Comparison of ENCODE assay signal across 22 mouse cellular contexts in the genomic region with DNA sequence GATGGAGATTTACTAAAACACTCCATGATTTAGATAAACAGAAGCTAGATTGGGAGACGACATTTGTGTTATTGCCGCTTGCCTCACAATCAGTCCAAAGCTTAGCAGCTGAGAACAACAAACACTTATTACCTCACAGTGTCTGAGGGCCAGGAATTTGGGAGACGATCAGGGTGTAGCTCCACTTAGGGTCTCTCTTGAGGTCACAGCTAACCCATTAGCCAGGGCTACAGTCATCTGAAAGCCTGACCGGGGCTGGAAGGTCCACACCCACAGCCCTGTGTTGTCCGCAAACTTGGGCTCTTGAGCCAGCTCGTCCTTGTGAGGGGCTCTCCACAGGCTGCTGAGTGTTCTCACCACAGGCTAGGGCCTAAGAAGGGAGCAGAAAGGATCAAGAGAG. TPM values are rescaled to one million over a fixed set of nuclear protein-coding genes. Genes with fewer than 3 reads are reported as not detected.
DNase-seq lines count a peak whose midpoint lies in the region; ATAC-seq lines count a peak whose summit lies in the region.
"Had no signal": no experiment of that assay in that cellular context is flagged by ENCODE, and none has a peak within 500 bp of the region (broad histone marks: within the 10 kb centered on the region; RNA-seq: fewer than 3 reads in every experiment).

No protein-coding gene starts in this region.

- no peak for ATAC-seq in CD4-positive, CD25-positive, alpha-beta regulatory T cell, adult 4 months
- ATAC-seq in frontal cortex, adult (ENCODE audit: low TSS enrichment) = no peak
- ATAC-seq: activated CD4-positive, CD25-positive, alpha-beta regulatory T cell, adult 4 months; Patski had no signal

- H3K4me3 ChIP-seq in heart, embryonic 10.5 days = no peak overlapping the region
- no peak overlapping the region for H3K4me3 ChIP-seq in limb, embryonic 10.5 days
- H3K4me3 ChIP-seq: embryonic facial prominence, embryonic 13.5 days; heart, adult 2 months; kidney, embryonic 15.5 days; limb, embryonic 13.5 days; megakaryocyte, embryonic 14.5 days; stomach, embryonic 15.5 days had no signal

- no peaks in the 10 kb centered on the region for H3K36me3 ChIP-seq in heart, embryonic 10.5 days
- no peaks in the 10 kb centered on the region for H3K36me3 ChIP-seq in limb, embryonic 10.5 days
- H3K36me3 ChIP-seq: embryonic facial prominence, embryonic 13.5 days; kidney, embryonic 15.5 days; limb, embryonic 13.5 days; stomach, embryonic 15.5 days had no signal

- DNase-seq in heart, embryonic 10.5 days (ENCODE audit: low spot score) = no peak
- no peak for DNase-seq in heart, adult 8-10 months (ENCODE audit: low spot score)
- peak; percentile 36 for DNase-seq in gastrocnemius, postnatal 14 days
- no peak for DNase-seq in limb, embryonic 10.5 days (ENCODE audit: low spot score)
- peak; percentile 36 for DNase-seq in lung, postnatal 14 days
- DNase-seq in cerebellum, adult 18-20 months = no peak
- DNase-seq: adrenal gland, postnatal 36 days; cerebellum, adult 8-10 months; thymus, postnatal 14 days had no signal

- 44% methylated on average over 6 of the region's 6 CpGs for WGBS in heart, embryonic 10.5 days
- 75% methylated on average over 6 of the region's 6 CpGs for WGBS in limb, embryonic 10.5 days

- peaks cover 81% of the 10 kb centered on the region for H3K27me3 ChIP-seq in heart, embryonic 10.5 days (ENCODE audit: insufficient read depth, poor library complexity, severe bottlenecking)
- no peaks in the 10 kb centered on the region for H3K27me3 ChIP-seq in limb, embryonic 10.5 days (ENCODE audit: low read depth, poor library complexity, severe bottlenecking)
- H3K27me3 ChIP-seq: embryonic facial prominence, embryonic 13.5 days; kidney, embryonic 15.5 days; megakaryocyte, embryonic 14.5 days; Patski; stomach, embryonic 15.5 days had no signal

- intact Hi-C loops in gastrocnemius, postnatal 14 days (cut with DNase I; ENCODE audit: low total_unique reads) = no loop called here

- H3K4me1 ChIP-seq in heart, embryonic 10.5 days = peaks cover 30% of the 10 kb centered on the region
- H3K4me1 ChIP-seq in limb, embryonic 10.5 days = peaks cover 14% of the 10 kb centered on the region
- H3K4me1 ChIP-seq: kidney, embryonic 15.5 days; megakaryocyte, embryonic 14.5 days; stomach, embryonic 15.5 days had no signal

- no peaks in the 10 kb centered on the region for H3K9me3 ChIP-seq in heart, embryonic 10.5 days
- no peaks in the 10 kb centered on the region for H3K9me3 ChIP-seq in limb, embryonic 10.5 days (replicated peaks)
- H3K9me3 ChIP-seq: embryonic facial prominence, embryonic 13.5 days; kidney, embryonic 15.5 days; limb, embryonic 13.5 days; stomach, embryonic 15.5 days had no signal

- H3K27ac ChIP-seq in heart, embryonic 10.5 days = peak overlapping the region; percentile 77
- peak overlapping the region; percentile 51; the same call in 1 of the 2 replicates for H3K27ac ChIP-seq in limb, embryonic 10.5 days
- H3K27ac ChIP-seq: embryonic facial prominence, embryonic 13.5 days; heart, adult 2 months; kidney, embryonic 15.5 days; limb, embryonic 13.5 days; liver, embryonic 14.5 days; stomach, embryonic 15.5 days had no signal

RNA-seq across cellular contexts. Expression of a gene that starts 32.8 kb away (rescaled TPM):
- 20.8 and 30.1 TPM in 2 replicates for polyA plus RNA-seq in heart, embryonic 10.5 days (2016; fragmentation: Nextera tagmentation; extraction: Ambion mirVana)
- total RNA-seq in heart, adult 8-10 months (2022) = 100 to 1,000 TPM; 278 to 326 (median 303) TPM
- total RNA-seq in gastrocnemius, postnatal 14 days (2021) = 100 to 1,000 TPM; 117 TPM
- polyA plus RNA-seq in limb, embryonic 10.5 days (2016; fragmentation: Nextera tagmentation; extraction: Ambion mirVana) = 21.8 and 28.9 TPM in 2 replicates
- polyA plus RNA-seq in CD4-positive, CD25-positive, alpha-beta regulatory T cell, adult 4 months (2017; shearing (Covaris generic)) = not detected
- total RNA-seq: common myeloid progenitor, adult 5-6 weeks had no signal
- polyA plus RNA-seq: C2C12 had no signal

RNA-seq across cellular contexts. Expression of a gene that starts 36.9 kb away (rescaled TPM):
- polyA plus RNA-seq in heart, embryonic 10.5 days (2016; fragmentation: Nextera tagmentation; extraction: Ambion mirVana) = 93.3 and 116 TPM in 2 replicates
- 1 to 10 TPM; 5.5 to 9.9 (median 8.5) TPM for total RNA-seq in heart, adult 8-10 months (2022)
- 10 to 100 TPM in 1 of 2 experiments, 1 to 10 TPM in 1; 9.8 to 14.2 TPM for total RNA-seq in gastrocnemius, postnatal 14 days (2021)
- polyA plus RNA-seq in limb, embryonic 10.5 days (2016; fragmentation: Nextera tagmentation; extraction: Ambion mirVana) = 25.7 and 33.5 TPM in 2 replicates
- not detected for polyA plus RNA-seq in CD4-positive, CD25-positive, alpha-beta regulatory T cell, adult 4 months (2017; shearing (Covaris generic))
- polyA plus RNA-seq: activated CD4-positive, CD25-positive, alpha-beta regulatory T cell, adult 4 months had no signal

Comparison
In these comparisons a context has a peak if more than half of its experiments do, and no peak if none do; other contexts are left out.
1. DNase-seq: peak in gastrocnemius, postnatal 14 days (single experiment) and lung, postnatal 14 days (single experiment); none in heart, embryonic 10.5 days (single experiment), heart, adult 8-10 months (single experiment), limb, embryonic 10.5 days (single experiment) and cerebellum, adult 18-20 months (0 of 2).
2. RNA of a gene that starts 32.8 kb away (polyA plus RNA-seq): 20.8 to 30.1 TPM in heart, embryonic 10.5 days and 21.8 to 28.9 TPM in limb, embryonic 10.5 days; not detected in CD4-positive, CD25-positive, alpha-beta regulatory T cell, adult 4 months; every median in the first group is over 10 times any median in the second.
3. RNA of a gene that starts 36.9 kb away (polyA plus RNA-seq): 93.3 to 116 TPM in heart, embryonic 10.5 days and 25.7 to 33.5 TPM in limb, embryonic 10.5 days; not detected in CD4-positive, CD25-positive, alpha-beta regulatory T cell, adult 4 months; every median in the first group is over 10 times any median in the second.